Mouse (Mus musculus): ENCODE results near the gene Cryzl1. TPM values are rescaled to one million over a fixed set of nuclear protein-coding genes. Genes with fewer than 3 reads are reported as not detected.

The Cryzl1 gene
- polyA plus RNA-seq, 1 experiment from 2014 or later = 73.2 TPM

GRCm38 (mm10) chr16:91688023-91688618, 40.7 kb downstream of the Cryzl1 start:
- no peak for DNase-seq (ENCODE audit: low spot score)
- 2% methylated on average over 51 of the region's 51 CpGs for WGBS

DNA sequence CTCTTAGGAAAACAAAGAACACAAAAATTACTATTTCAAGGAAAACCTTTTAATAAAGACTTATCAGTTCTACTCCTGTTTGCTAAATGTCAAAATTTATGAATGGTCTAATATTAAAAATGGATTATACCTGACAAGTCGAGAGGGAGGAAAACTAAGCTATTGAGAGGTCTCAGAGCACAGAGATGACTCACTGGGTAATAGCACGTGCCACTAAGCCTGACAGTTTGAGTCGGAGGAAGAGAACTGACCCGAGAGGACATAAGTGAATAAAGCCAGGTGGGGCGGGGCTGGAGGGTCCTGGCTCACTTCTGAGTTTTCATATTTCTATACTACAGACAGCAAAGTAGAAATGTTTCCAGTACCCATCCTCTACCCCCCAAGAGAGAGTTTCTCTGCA, 42.4 kb downstream of the Cryzl1 start:
- no peak for ATAC-seq (ENCODE audit: insufficient read depth, low FRiP score, low TSS enrichment)
- 82% methylated on average over 5 of the region's 5 CpGs for WGBS
- peaks cover 8% of the 10 kb centered on the region; the same call in 1 of the 2 replicates for H3K4me1 ChIP-seq (ENCODE audit: control insufficient read depth, insufficient read depth, low read length)

More at GRCm38 (mm10) chr16:91688023-91688618, 40.7 kb downstream of the Cryzl1 start:
- peak overlapping the region; percentile 92 for H3K9ac ChIP-seq (ENCODE audit: low read length)
- peaks cover 8% of the 10 kb centered on the region for H3K36me3 ChIP-seq (ENCODE audit: control insufficient read depth, insufficient read depth, low read length)
- peak; percentile 72 for ATAC-seq (ENCODE audit: insufficient read depth, low FRiP score, low TSS enrichment)
- H3K4me1 ChIP-seq (ENCODE audit: control insufficient read depth, insufficient read depth, low read length) = peaks cover 8% of the 10 kb centered on the region; the same call in 1 of the 2 replicates
- no peaks in the 10 kb centered on the region for H3K9me3 ChIP-seq (ENCODE audit: control insufficient read depth, low read length)
- H3K4me3 ChIP-seq (ENCODE audit: low read depth, low read length) = peak overlapping the region; percentile 91
- peak overlapping the region; percentile 81 for H3K4me2 ChIP-seq (ENCODE audit: low read depth)
- H3K27me3 ChIP-seq (ENCODE audit: control insufficient read depth, insufficient read depth, low read length) = no peaks in the 10 kb centered on the region
- H3K27ac ChIP-seq (ENCODE audit: low read depth, low read length) = peak overlapping the region; percentile 76

DNA sequence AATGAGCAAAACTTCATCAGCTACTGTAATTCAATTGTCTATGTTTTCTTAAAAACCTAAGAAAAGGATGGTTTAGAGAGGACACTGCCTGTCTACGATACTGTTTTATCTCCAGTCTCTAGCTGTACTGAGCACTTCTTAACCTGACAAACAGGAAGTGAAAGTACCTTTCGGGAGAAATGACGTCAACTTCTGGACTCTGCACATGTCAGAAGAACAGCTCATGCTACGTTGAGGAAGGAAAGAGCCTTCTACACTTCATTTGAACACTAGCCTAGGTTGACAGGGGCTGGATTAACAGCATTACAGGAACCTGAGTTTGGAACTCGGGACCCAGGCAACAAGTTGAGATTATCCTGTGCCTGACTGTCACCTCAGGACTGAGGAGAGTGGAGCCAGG, 43.2 kb downstream of the Cryzl1 start:
- Histone ChIP-seq H3K9me3 (ENCODE audit: control insufficient read depth, low read length) (no peaks in the 10 kb centered on the region), H3K4me2 (ENCODE audit: low read depth) (no peak overlapping the region), H3K36me3 (ENCODE audit: control insufficient read depth, insufficient read depth, low read length) (peaks cover 12% of the 10 kb centered on the region), H3K27ac (ENCODE audit: low read depth, low read length) (no peak overlapping the region), H3K27me3 (ENCODE audit: control insufficient read depth, insufficient read depth, low read length) (no peaks in the 10 kb centered on the region), H3K9ac (ENCODE audit: low read length) (no peak overlapping the region), H3K4me3 (ENCODE audit: low read depth, low read length) (no peak overlapping the region), H3K4me1 (ENCODE audit: control insufficient read depth, insufficient read depth, low read length) (peaks cover 8% of the 10 kb centered on the region; the same call in 1 of the 2 replicates)
- DNase-seq (ENCODE audit: low spot score) = no peak
- 92% methylated on average over 5 of the region's 5 CpGs for WGBS
- no peak for ATAC-seq (ENCODE audit: insufficient read depth, low FRiP score, low TSS enrichment)

More for the DNA sequence above, 42.4 kb downstream of the Cryzl1 start:
- H3K27ac ChIP-seq (ENCODE audit: low read depth, low read length) = no peak overlapping the region
- no peaks in the 10 kb centered on the region for H3K9me3 ChIP-seq (ENCODE audit: control insufficient read depth, low read length)
- no peak overlapping the region for H3K9ac ChIP-seq (ENCODE audit: low read length)
- H3K36me3 ChIP-seq (ENCODE audit: control insufficient read depth, insufficient read depth, low read length) = peaks cover 12% of the 10 kb centered on the region
- no peak for DNase-seq (ENCODE audit: low spot score)
- H3K27me3 ChIP-seq (ENCODE audit: control insufficient read depth, insufficient read depth, low read length) = no peaks in the 10 kb centered on the region
- no peak overlapping the region for H3K4me3 ChIP-seq (ENCODE audit: low read depth, low read length)
- H3K4me2 ChIP-seq (ENCODE audit: low read depth) = no peak overlapping the region

DNA sequence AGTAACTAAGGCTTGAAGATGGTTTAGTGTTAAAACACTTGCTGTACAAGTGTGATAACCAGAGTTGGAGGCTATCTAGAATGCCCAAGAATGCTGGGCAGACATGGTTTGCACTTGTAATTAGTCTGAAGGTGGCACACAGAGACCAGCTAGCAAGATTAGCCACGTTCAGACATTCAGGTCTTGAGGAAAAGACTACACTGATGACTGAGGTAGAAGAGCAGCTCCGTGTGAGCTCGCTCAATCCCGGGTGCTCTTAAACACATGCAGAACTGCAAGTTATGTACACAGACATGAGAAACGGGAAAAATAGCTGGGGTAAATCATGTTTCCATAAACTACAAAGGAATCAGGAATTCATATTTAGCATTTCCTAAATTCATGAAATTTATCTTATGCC, 48.1 kb downstream of the Cryzl1 start:
- H3K4me3 ChIP-seq (ENCODE audit: low read depth, low read length) = no peak overlapping the region
- WGBS = 86% methylated on average over 5 of the region's 5 CpGs
- H3K9me3 ChIP-seq (ENCODE audit: control insufficient read depth, low read length) = no peaks in the 10 kb centered on the region
- ATAC-seq (ENCODE audit: insufficient read depth, low FRiP score, low TSS enrichment) = no peak
- no peaks in the 10 kb centered on the region for H3K27me3 ChIP-seq (ENCODE audit: control insufficient read depth, insufficient read depth, low read length)
- peaks cover 24% of the 10 kb centered on the region for H3K36me3 ChIP-seq (ENCODE audit: control insufficient read depth, insufficient read depth, low read length)
- H3K27ac ChIP-seq (ENCODE audit: low read depth, low read length) = no peak overlapping the region
- no peaks in the 10 kb centered on the region for H3K4me1 ChIP-seq (ENCODE audit: control insufficient read depth, insufficient read depth, low read length)
- no peak for DNase-seq (ENCODE audit: low spot score)
- H3K9ac ChIP-seq (ENCODE audit: low read length) = no peak overlapping the region
- no peak overlapping the region for H3K4me2 ChIP-seq (ENCODE audit: low read depth)

GRCm38 (mm10) chr16:91678147-91678911, 50.4 kb downstream of the Cryzl1 start:
- H3K9me3 ChIP-seq (ENCODE audit: control insufficient read depth, low read length) = no peaks in the 10 kb centered on the region
- no peak overlapping the region for H3K4me2 ChIP-seq (ENCODE audit: low read depth)
- no peak overlapping the region for H3K4me3 ChIP-seq (ENCODE audit: low read depth, low read length)
- no peak overlapping the region for H3K27ac ChIP-seq (ENCODE audit: low read depth, low read length)
- peaks cover 23% of the 10 kb centered on the region for H3K36me3 ChIP-seq (ENCODE audit: control insufficient read depth, insufficient read depth, low read length)
- H3K4me1 ChIP-seq (ENCODE audit: control insufficient read depth, insufficient read depth, low read length) = no peaks in the 10 kb centered on the region
- DNase-seq (ENCODE audit: low spot score) (no peak), ATAC-seq (ENCODE audit: insufficient read depth, low FRiP score, low TSS enrichment) (no peak)
- no peak overlapping the region for H3K9ac ChIP-seq (ENCODE audit: low read length)
- WGBS = 95% methylated on average over 5 of the region's 5 CpGs
- H3K27me3 ChIP-seq (ENCODE audit: control insufficient read depth, insufficient read depth, low read length) = no peaks in the 10 kb centered on the region

DNA sequence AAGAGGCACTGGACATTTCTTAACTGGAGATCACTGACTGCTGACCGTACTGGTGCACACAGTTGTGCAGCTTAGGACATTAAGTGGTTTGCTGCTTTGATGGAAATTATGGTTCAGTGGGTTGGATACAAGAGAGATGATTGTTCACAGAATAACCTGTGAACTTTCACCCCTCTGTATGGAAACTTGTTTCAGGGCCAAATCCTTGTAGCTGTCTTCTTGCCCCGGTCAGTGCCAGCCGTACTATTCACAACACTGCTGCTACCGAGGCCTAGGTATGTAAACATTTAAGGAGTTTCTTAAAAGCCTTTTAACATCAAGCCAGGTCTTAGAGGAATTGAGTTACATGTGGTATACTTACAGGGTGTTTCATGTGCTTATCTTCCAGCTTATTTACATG, 54.3 kb downstream of the Cryzl1 start:
- no peak overlapping the region for H3K27ac ChIP-seq (ENCODE audit: low read depth, low read length)
- H3K9ac ChIP-seq (ENCODE audit: low read length) = no peak overlapping the region
- no peak overlapping the region for H3K4me3 ChIP-seq (ENCODE audit: low read depth, low read length)
- H3K27me3 ChIP-seq (ENCODE audit: control insufficient read depth, insufficient read depth, low read length) = no peaks in the 10 kb centered on the region
- no peak for ATAC-seq (ENCODE audit: insufficient read depth, low FRiP score, low TSS enrichment)
- no peaks in the 10 kb centered on the region for H3K4me1 ChIP-seq (ENCODE audit: control insufficient read depth, insufficient read depth, low read length)
- no peak overlapping the region for H3K4me2 ChIP-seq (ENCODE audit: low read depth)
- 87% methylated on average over 4 of the region's 4 CpGs for WGBS
- DNase-seq (ENCODE audit: low spot score) = no peak
- no peaks in the 10 kb centered on the region for H3K9me3 ChIP-seq (ENCODE audit: control insufficient read depth, low read length)
- peaks cover 27% of the 10 kb centered on the region for H3K36me3 ChIP-seq (ENCODE audit: control insufficient read depth, insufficient read depth, low read length)

- DNase-seq (ENCODE audit: low spot score) (no peak), ATAC-seq (ENCODE audit: insufficient read depth, low FRiP score, low TSS enrichment) (no peak)
- no peaks in the 10 kb centered on the region for H3K9me3 ChIP-seq (ENCODE audit: control insufficient read depth, low read length)
- H3K36me3 ChIP-seq (ENCODE audit: control insufficient read depth, insufficient read depth, low read length) = peaks cover 39% of the 10 kb centered on the region
- no peak overlapping the region for H3K4me2 ChIP-seq (ENCODE audit: low read depth)
- no peak overlapping the region for H3K27ac ChIP-seq (ENCODE audit: low read depth, low read length)
- H3K9ac ChIP-seq (ENCODE audit: low read length) = no peak overlapping the region
- WGBS = 97% methylated on average over 3 of the region's 3 CpGs
- no peaks in the 10 kb centered on the region; the same call in 1 of the 2 replicates for H3K4me1 ChIP-seq (ENCODE audit: control insufficient read depth, insufficient read depth, low read length)
- no peak overlapping the region for H3K4me3 ChIP-seq (ENCODE audit: low read depth, low read length)
- no peaks in the 10 kb centered on the region for H3K27me3 ChIP-seq (ENCODE audit: control insufficient read depth, insufficient read depth, low read length)
These were observed 65.0 kb downstream of the Cryzl1 start for GRCm38 (mm10) chr16:91663795-91664194.

DNA sequence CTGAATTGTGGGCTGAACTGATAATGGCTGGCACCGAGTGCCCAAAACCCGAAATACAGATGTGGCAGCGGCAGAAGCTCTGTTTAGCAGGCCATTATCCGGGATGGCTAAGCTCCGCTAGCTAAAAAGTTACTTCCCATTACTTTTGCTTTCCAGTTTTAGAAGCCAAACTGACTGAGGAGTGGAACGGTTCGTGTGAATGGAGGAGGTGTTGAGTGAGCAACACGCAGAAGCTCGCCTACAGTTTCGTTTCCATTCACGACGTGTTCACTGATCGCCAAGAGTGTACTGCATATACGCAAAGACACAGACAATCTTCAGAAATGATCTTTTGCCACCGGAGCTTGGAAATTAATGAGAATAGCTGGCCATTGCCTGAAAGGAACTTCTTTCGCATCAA, 66.4 kb downstream of the Cryzl1 start:
- Histone ChIP-seq H3K4me2 (ENCODE audit: low read depth) (no peak overlapping the region), H3K9ac (ENCODE audit: low read length) (no peak overlapping the region), H3K9me3 (ENCODE audit: control insufficient read depth, low read length) (no peaks in the 10 kb centered on the region), H3K27ac (ENCODE audit: low read depth, low read length) (no peak overlapping the region), H3K36me3 (ENCODE audit: control insufficient read depth, insufficient read depth, low read length) (peaks cover 53% of the 10 kb centered on the region), H3K27me3 (ENCODE audit: control insufficient read depth, insufficient read depth, low read length) (no peaks in the 10 kb centered on the region), H3K4me1 (ENCODE audit: control insufficient read depth, insufficient read depth, low read length) (no peaks in the 10 kb centered on the region; the same call in 1 of the 2 replicates), H3K4me3 (ENCODE audit: low read depth, low read length) (no peak overlapping the region)
- WGBS = 95% methylated on average over 16 of the region's 16 CpGs
- DNase-seq (ENCODE audit: low spot score) (no peak), ATAC-seq (ENCODE audit: insufficient read depth, low FRiP score, low TSS enrichment) (no peak)

DNA sequence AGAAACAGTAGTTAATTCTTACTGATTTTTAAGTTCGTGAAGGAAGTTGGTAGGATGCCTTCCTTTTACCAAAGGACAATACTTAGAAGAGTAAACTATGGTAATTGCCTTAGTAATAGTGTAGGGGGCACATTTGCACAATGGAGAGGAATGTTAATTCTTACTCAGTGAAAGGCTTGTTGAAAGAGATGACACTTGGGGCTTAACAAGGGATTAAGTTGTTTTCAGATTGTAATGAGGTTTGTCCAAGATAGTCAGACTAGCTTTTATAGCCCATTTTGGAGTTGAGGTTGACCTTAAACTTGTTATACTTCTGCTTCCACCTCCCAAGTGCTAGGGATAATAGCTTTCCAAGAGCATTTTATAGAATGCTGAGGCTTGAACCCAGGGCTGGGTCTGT, 67.4 kb downstream of the Cryzl1 start:
- H3K27me3 ChIP-seq (ENCODE audit: control insufficient read depth, insufficient read depth, low read length) = no peaks in the 10 kb centered on the region
- no peak for DNase-seq (ENCODE audit: low spot score)
- peaks cover 54% of the 10 kb centered on the region for H3K36me3 ChIP-seq (ENCODE audit: control insufficient read depth, insufficient read depth, low read length)
- H3K9me3 ChIP-seq (ENCODE audit: control insufficient read depth, low read length) = no peaks in the 10 kb centered on the region
- H3K27ac ChIP-seq (ENCODE audit: low read depth, low read length) = no peak overlapping the region
- 66% methylated on average over 1 of the region's 1 CpGs for WGBS
- no peak overlapping the region for H3K4me2 ChIP-seq (ENCODE audit: low read depth)
- H3K4me1 ChIP-seq (ENCODE audit: control insufficient read depth, insufficient read depth, low read length) = no peaks in the 10 kb centered on the region; the same call in 1 of the 2 replicates
- H3K4me3 ChIP-seq (ENCODE audit: low read depth, low read length) = no peak overlapping the region
- ATAC-seq (ENCODE audit: insufficient read depth, low FRiP score, low TSS enrichment) = no peak
- no peak overlapping the region for H3K9ac ChIP-seq (ENCODE audit: low read length)
